Comparison of ENCODE assay signal across 9 mouse cellular contexts in the genomic region with DNA sequence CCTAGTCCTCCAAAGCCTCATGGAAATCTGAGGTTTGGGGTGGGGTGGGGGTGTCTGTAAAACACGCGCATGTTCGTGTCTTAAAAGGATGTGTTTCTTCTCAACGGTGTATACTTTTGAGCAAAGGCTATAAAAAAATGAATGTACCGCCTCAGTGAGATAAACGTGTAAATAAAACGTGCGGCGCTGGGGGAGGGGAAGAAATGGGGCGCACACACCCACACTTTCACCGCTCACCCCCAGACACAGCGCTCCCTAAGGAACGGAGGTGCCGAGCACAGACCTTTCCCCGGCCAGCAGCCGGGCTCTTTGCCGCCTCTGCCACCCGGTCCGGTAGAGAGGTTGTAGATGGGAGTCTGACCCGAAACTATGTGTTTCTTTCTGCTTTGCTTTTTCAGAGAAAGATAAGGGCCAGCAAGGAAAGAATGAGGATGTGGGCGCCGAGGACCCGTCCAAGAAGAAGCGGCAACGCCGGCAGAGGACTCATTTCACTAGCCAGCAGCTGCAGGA. TPM values are rescaled to one million over a fixed set of nuclear protein-coding genes. Genes with fewer than 3 reads are reported as not detected.
DNase-seq lines count a peak whose midpoint lies in the region; ATAC-seq lines count a peak whose summit lies in the region.
"Had no signal": no experiment of that assay in that cellular context is flagged by ENCODE, and none has a peak within 500 bp of the region (broad histone marks: within the 10 kb centered on the region; RNA-seq: fewer than 3 reads in every experiment).

No protein-coding gene starts in this region.

- peak overlapping the region; percentile 53 for H3K4me3 ChIP-seq in lung, embryonic 15.5 days
- peak overlapping the region; percentile 15 for H3K4me3 ChIP-seq in forebrain, embryonic 13.5 days
- peak overlapping the region; percentile 56 for H3K4me3 ChIP-seq in limb, embryonic 13.5 days
- peak overlapping the region; percentile 64 for H3K4me3 ChIP-seq in stomach, embryonic 16.5 days (replicated peaks; ENCODE audit: low read length)

- ATAC-seq in lung, embryonic 15.5 days (ENCODE audit: borderline replicate concordance, extremely low read depth, low FRiP score, low TSS enrichment), result no peak
- ATAC-seq in forebrain, embryonic 13.5 days, result no peak
- no peak for ATAC-seq in limb, embryonic 13.5 days (ENCODE audit: low FRiP score, low read depth)
- no peak for ATAC-seq in stomach, embryonic 16.5 days (ENCODE audit: insufficient read depth, low FRiP score)
- no peak for ATAC-seq in megakaryocyte-erythroid progenitor cell, adult 5-6 weeks (replicated peaks; ENCODE audit: low FRiP score, low TSS enrichment, poor library complexity, severe bottlenecking)

- no peaks in the 10 kb centered on the region for H3K9me3 ChIP-seq in lung, embryonic 15.5 days
- H3K9me3 ChIP-seq in forebrain, embryonic 13.5 days (replicated peaks), result no peaks in the 10 kb centered on the region
- H3K9me3 ChIP-seq in limb, embryonic 13.5 days, result no peaks in the 10 kb centered on the region
- H3K9me3 ChIP-seq in stomach, embryonic 16.5 days (replicated peaks; ENCODE audit: control insufficient read depth, low read length), result no peaks in the 10 kb centered on the region

- H3K36me3 ChIP-seq in lung, embryonic 15.5 days, result no peaks in the 10 kb centered on the region
- no peaks in the 10 kb centered on the region for H3K36me3 ChIP-seq in forebrain, embryonic 13.5 days (ENCODE audit: poor library complexity, severe bottlenecking)
- no peaks in the 10 kb centered on the region for H3K36me3 ChIP-seq in limb, embryonic 13.5 days
- H3K36me3 ChIP-seq in stomach, embryonic 16.5 days (ENCODE audit: control insufficient read depth, insufficient read depth, low read length), result no peaks in the 10 kb centered on the region

- 2% methylated on average over 26 of the region's 26 CpGs for WGBS in lung, embryonic 15.5 days
- WGBS in forebrain, embryonic 13.5 days, result under 1% methylated on average over 26 of the region's 26 CpGs
- under 1% methylated on average over 26 of the region's 26 CpGs for WGBS in limb, embryonic 13.5 days
- 6% methylated on average over 26 of the region's 26 CpGs for WGBS in stomach, embryonic 16.5 days

- H3K9ac ChIP-seq in lung, embryonic 15.5 days, result no peak overlapping the region
- no peak overlapping the region for H3K9ac ChIP-seq in forebrain, embryonic 13.5 days
- peak overlapping the region; percentile 48; the same call in 1 of the 2 replicates for H3K9ac ChIP-seq in limb, embryonic 13.5 days
- H3K9ac ChIP-seq in stomach, embryonic 16.5 days (ENCODE audit: low read length), result peak overlapping the region; percentile 57

- peak overlapping the region; percentile 95; the same call in 1 of the 2 replicates for H3K4me2 ChIP-seq in lung, embryonic 15.5 days
- peak overlapping the region; percentile 32 for H3K4me2 ChIP-seq in forebrain, embryonic 13.5 days
- peak overlapping the region; percentile 92 for H3K4me2 ChIP-seq in limb, embryonic 13.5 days (replicated peaks)
- H3K4me2 ChIP-seq in stomach, embryonic 16.5 days (ENCODE audit: low read depth, low read length), result peak overlapping the region; percentile 87

- H3K27me3 ChIP-seq in lung, embryonic 15.5 days, result peaks cover 97% of the 10 kb centered on the region
- peaks cover 98% of the 10 kb centered on the region for H3K27me3 ChIP-seq in forebrain, embryonic 13.5 days
- H3K27me3 ChIP-seq in limb, embryonic 13.5 days, result peaks cover 92% of the 10 kb centered on the region
- peaks cover 34% of the 10 kb centered on the region for H3K27me3 ChIP-seq in stomach, embryonic 16.5 days (ENCODE audit: control insufficient read depth, insufficient read depth, low read length)

- no peak overlapping the region for H3K27ac ChIP-seq in lung, embryonic 15.5 days
- H3K27ac ChIP-seq in forebrain, embryonic 13.5 days, result no peak overlapping the region
- no peak overlapping the region for H3K27ac ChIP-seq in limb, embryonic 13.5 days
- H3K27ac ChIP-seq in stomach, embryonic 16.5 days (ENCODE audit: low read length), result no peak overlapping the region

- DNase-seq in lung, postnatal 36 days, result no peak
- DNase-seq in adrenal gland, postnatal 14 days, result no peak
- DNase-seq: lung, postnatal 10 days; thymus, adult 18-20 months had no signal

- H3K4me1 ChIP-seq in lung, embryonic 15.5 days, result peaks cover 33% of the 10 kb centered on the region
- H3K4me1 ChIP-seq in forebrain, embryonic 13.5 days, result peaks cover 28% of the 10 kb centered on the region
- H3K4me1 ChIP-seq in limb, embryonic 13.5 days, result peaks cover 34% of the 10 kb centered on the region
- no peaks in the 10 kb centered on the region for H3K4me1 ChIP-seq in stomach, embryonic 16.5 days (ENCODE audit: control insufficient read depth, insufficient read depth, low read length)

RNA-seq across cellular contexts. Expression of a gene that starts 15.6 kb away (rescaled TPM):
- polyA plus RNA-seq in lung, embryonic 15.5 days (2015; fragmentation: Nextera tagmentation; extraction: Ambion mirVana), result 3.0 and 6.3 TPM in 2 replicates
- 7.2 and 22.8 TPM in 2 replicates for polyA plus RNA-seq in forebrain, embryonic 13.5 days (2015; fragmentation: Nextera tagmentation; extraction: Ambion mirVana)
- 21.2 and 26.3 TPM in 2 replicates for polyA plus RNA-seq in limb, embryonic 13.5 days (2015; fragmentation: Nextera tagmentation; extraction: Ambion mirVana)
- polyA plus RNA-seq in stomach, embryonic 16.5 days (2015; fragmentation: Nextera tagmentation; extraction: Ambion mirVana), result 19.0 and 22.1 TPM in 2 replicates
- total RNA-seq in megakaryocyte-erythroid progenitor cell, adult 5-6 weeks (2014; fragmentation: Nextera tagmentation), result not detected in 2 replicates
- total RNA-seq in megakaryocyte-erythroid progenitor cell, adult 5-6 weeks (2017), result not detected in 2 replicates
- 0.41 TPM in 1 of 2 replicates, not detected in the other for total RNA-seq in adrenal gland, postnatal 14 days (2021)

Comparison
In these comparisons a context has a peak if more than half of its experiments do, and no peak if none do; other contexts are left out.
1. H3K4me2 ChIP-seq: peak in every context shown above with its lines; median percentile 95 in lung, embryonic 15.5 days; 92 in limb, embryonic 13.5 days; 87 in stomach, embryonic 16.5 days; 32 in forebrain, embryonic 13.5 days.
2. H3K9ac ChIP-seq: peak in limb, embryonic 13.5 days (single experiment) and stomach, embryonic 16.5 days (single experiment); none in lung, embryonic 15.5 days (single experiment) and forebrain, embryonic 13.5 days (single experiment).
3. Peak in every context shown above with its lines, with median percentiles within 50 percentile points of each other: H3K4me3 ChIP-seq.